Mouse (Mus musculus) ES-Bruce4 (cell line): Measurements from ENCODE around the gene Mcub. TPM values are rescaled to one million over a fixed set of nuclear protein-coding genes. Genes with fewer than 3 reads are reported as not detected.

Experiments
- H3K27ac ChIP-seq: 2 replicates; pipeline ENCODE4 v1.5.1; 2012; ENCODE audit warnings: low read length, inconsistent platforms; ENCODE audit not compliant: insufficient read depth
- H3K27me3 ChIP-seq: 2 replicates; pipeline ENCODE4 v1.6.1; 2012; ENCODE audit warnings: mild to moderate bottlenecking, low read length, inconsistent platforms; ENCODE audit not compliant: control insufficient read depth, poor library complexity, insufficient read depth, severe bottlenecking
- H3K36me3 ChIP-seq: 2 replicates; pipeline ENCODE4 v1.6.1; 2012; ENCODE audit warnings: inconsistent platforms, mild to moderate bottlenecking, low read length, moderate library complexity; ENCODE audit not compliant: control insufficient read depth, poor library complexity, insufficient read depth, severe bottlenecking
- H3K4me1 ChIP-seq: one replicate; pipeline ENCODE4 v1.8.1; 2011; ENCODE audit warnings: low read length; ENCODE audit not compliant: control insufficient read depth, insufficient read depth
- H3K4me3 ChIP-seq: 2 replicates; pipeline ENCODE4 v1.5.1; 2011; ENCODE audit warnings: low read depth, mild to moderate bottlenecking, low read length
- H3K9ac ChIP-seq: 2 replicates; pipeline ENCODE4 v1.6.1; 2012; ENCODE audit warnings: low read depth, mild to moderate bottlenecking, inconsistent platforms; ENCODE audit not compliant: poor library complexity, severe bottlenecking
- H3K9me3 ChIP-seq: replicated peaks from 2 replicates; pipeline ENCODE4 v1.6.1; 2012; ENCODE audit warnings: mild to moderate bottlenecking, low read length, inconsistent platforms; ENCODE audit not compliant: control insufficient read depth, poor library complexity, insufficient read depth, severe bottlenecking
- CTCF ChIP-seq: IDR thresholded peaks from one replicate; pipeline ENCODE4 v1.8.1; 2011; ENCODE audit warnings: low read depth, low read length
- EP300 ChIP-seq: IDR thresholded peaks from 2 replicates; pipeline ENCODE4 v1.6.1; 2011; ENCODE audit warnings: low read depth, low read length; ENCODE audit not compliant: insufficient read depth
- POLR2A ChIP-seq: IDR thresholded peaks from one replicate; pipeline ENCODE4 v1.8.1; 2011; ENCODE audit warnings: low read length; ENCODE audit not compliant: insufficient read depth
- polyA plus RNA-seq: library from polyadenylated mRNA; stranded (reverse); fragments of >200 nt; gene quantifications from 2 replicates; pipeline ENCODE4 v1.2.4, GENCODE M21; 2011; ENCODE audit warnings: low read depth; ENCODE audit not compliant: missing spikeins, insufficient read depth, insufficient read length

Gene Mcub
- polyA plus RNA-seq, 1 experiment, result 1.3 TPM

GRCm38 (mm10) chr3:129998001-129998400 is 28.0 kb upstream of the Mcub start:
- H3K4me1 ChIP-seq, result no peaks in the 10 kb centered on the region
- H3K9me3 ChIP-seq, result no peaks in the 10 kb centered on the region
- H3K9ac ChIP-seq, result no peak overlapping the region
- H3K27ac ChIP-seq, result no peak overlapping the region
- no peak overlapping the region for H3K4me3 ChIP-seq
- H3K36me3 ChIP-seq, result peaks cover 33% of the 10 kb centered on the region
- TF ChIP-seq POLR2A (no peak), EP300 (no peak), CTCF (no peak)
- no peaks in the 10 kb centered on the region for H3K27me3 ChIP-seq

GRCm38 (mm10) chr3:129997324-129997723 is 27.3 kb upstream of the Mcub start:
- H3K36me3 ChIP-seq, result peaks cover 28% of the 10 kb centered on the region
- no peak overlapping the region for H3K9ac ChIP-seq
- no peaks in the 10 kb centered on the region for H3K9me3 ChIP-seq
- no peak overlapping the region for H3K27ac ChIP-seq
- H3K4me3 ChIP-seq, result no peak overlapping the region
- no peaks in the 10 kb centered on the region for H3K27me3 ChIP-seq
- no peaks in the 10 kb centered on the region for H3K4me1 ChIP-seq
- TF ChIP-seq CTCF (no peak), EP300 (no peak), POLR2A (no peak)

GRCm38 (mm10) chr3:129987297-129987696 is 17.3 kb upstream of the Mcub start:
- no peak overlapping the region for H3K4me3 ChIP-seq
- TF ChIP-seq EP300 (no peak), CTCF (no peak), POLR2A (no peak)
- no peak overlapping the region for H3K27ac ChIP-seq
- no peaks in the 10 kb centered on the region for H3K4me1 ChIP-seq
- no peak overlapping the region for H3K9ac ChIP-seq
- H3K9me3 ChIP-seq, result no peaks in the 10 kb centered on the region
- peaks cover 31% of the 10 kb centered on the region for H3K36me3 ChIP-seq
- no peaks in the 10 kb centered on the region for H3K27me3 ChIP-seq

DNA sequence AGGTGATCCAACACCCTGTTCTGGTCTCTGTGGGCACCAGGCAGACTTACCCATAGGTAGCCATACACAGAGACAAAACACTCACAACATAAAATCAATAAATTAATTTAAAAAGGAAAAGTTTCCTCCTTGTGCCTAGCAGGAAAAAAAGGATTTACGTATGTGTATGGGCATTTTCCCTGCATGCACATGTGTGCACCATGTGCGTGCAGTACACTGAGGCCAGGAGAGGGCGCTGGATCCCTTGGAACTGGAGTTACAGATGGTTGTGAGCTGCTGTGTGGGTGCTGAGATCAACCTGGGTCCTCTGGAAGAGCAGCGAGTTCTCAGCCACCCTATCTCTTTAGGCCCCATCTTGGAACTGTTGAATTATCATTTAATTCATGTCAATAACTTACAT is 15.3 kb upstream of the Mcub start:
- H3K36me3 ChIP-seq, result peaks cover 27% of the 10 kb centered on the region
- H3K4me1 ChIP-seq, result no peaks in the 10 kb centered on the region
- H3K27me3 ChIP-seq, result no peaks in the 10 kb centered on the region
- no peak for TF ChIP-seq POLR2A
- TF ChIP-seq CTCF, result peak; percentile 55
- TF ChIP-seq EP300, result no peak
- no peak overlapping the region for H3K27ac ChIP-seq
- H3K4me3 ChIP-seq, result no peak overlapping the region
- no peaks in the 10 kb centered on the region for H3K9me3 ChIP-seq
- H3K9ac ChIP-seq, result no peak overlapping the region

GRCm38 (mm10) chr3:129984797-129985196 is 14.8 kb upstream of the Mcub start:
- no peaks in the 10 kb centered on the region for H3K27me3 ChIP-seq
- H3K36me3 ChIP-seq, result peaks cover 27% of the 10 kb centered on the region
- no peaks in the 10 kb centered on the region for H3K4me1 ChIP-seq
- H3K9me3 ChIP-seq, result no peaks in the 10 kb centered on the region
- H3K27ac ChIP-seq, result no peak overlapping the region
- TF ChIP-seq CTCF (no peak), EP300 (no peak), POLR2A (no peak)
- no peak overlapping the region for H3K4me3 ChIP-seq
- H3K9ac ChIP-seq, result no peak overlapping the region

DNA sequence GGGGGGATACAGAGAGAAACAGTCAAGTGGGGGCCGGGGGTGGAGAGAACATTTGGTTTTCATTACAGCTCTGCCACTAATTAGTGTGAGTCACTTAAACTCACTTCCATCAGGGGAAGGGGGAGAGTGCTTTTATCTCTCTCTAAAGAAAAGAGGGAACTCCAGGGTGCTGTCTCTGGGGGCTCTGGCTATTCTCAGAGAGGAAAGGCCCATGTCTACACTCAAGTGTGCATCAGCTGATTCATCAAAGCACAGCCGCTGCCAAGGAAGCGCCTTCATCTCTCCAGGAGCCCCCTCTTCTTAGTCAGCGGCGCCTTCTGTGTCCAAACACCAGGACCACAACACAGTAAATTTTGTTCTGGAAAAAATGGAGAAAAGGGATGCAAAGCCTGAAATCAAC is 12.3 kb upstream of the Mcub start:
- Histone ChIP-seq H3K4me1 (no peaks in the 10 kb centered on the region), H3K4me3 (no peak overlapping the region), H3K9me3 (no peaks in the 10 kb centered on the region), H3K27me3 (no peaks in the 10 kb centered on the region), H3K36me3 (peaks cover 14% of the 10 kb centered on the region), H3K27ac (no peak overlapping the region), H3K9ac (no peak overlapping the region)
- TF ChIP-seq CTCF (no peak), POLR2A (no peak), EP300 (no peak)
